Mouse (Mus musculus) neutrophil, adult 5-6 weeks (primary cell): Measurements from ENCODE around the gene Ppp1r37. TPM values are rescaled to one million over a fixed set of nuclear protein-coding genes. Genes with fewer than 3 reads are reported as not detected.

ENCODE experiments used
- total RNA-seq: library from RNA; stranded (forward); fragments of 200-1000 nt; gene quantifications from 2 replicates; pipeline ENCODE4 v1.2.3, GENCODE M21; 2017

Ppp1r37 gene
- total RNA-seq, 1 experiment from 2014 or later: 29.9 TPM

Other genes with a start within 250 kb of the Ppp1r37 start
- gene Ercc1, start 218.3 kb downstream of the Ppp1r37 start, total RNA-seq: 19.6 and 28.2 TPM in 2 replicates
- gene Cd3eap, start 203.6 kb downstream of the Ppp1r37 start, total RNA-seq: 7.1 and 7.3 TPM in 2 replicates
- gene Ppp1r13l, start 203.3 kb downstream of the Ppp1r37 start, total RNA-seq: 0.12 and 0.37 TPM in 2 replicates
- gene Ercc2, start 181.1 kb downstream of the Ppp1r37 start, total RNA-seq: 27.4 and 30.1 TPM in 2 replicates
- 0.81 TPM in 1 of 2 replicates, not detected in the other for gene Klc3, start 159.0 kb downstream of the Ppp1r37 start, total RNA-seq
- not detected in 2 replicates for gene Ckm, start 158.3 kb downstream of the Ppp1r37 start, total RNA-seq
- 17.2 and 18.0 TPM in 2 replicates for gene Mark4, start 104.3 kb downstream of the Ppp1r37 start, total RNA-seq
- gene Exoc3l2, start 99.7 kb downstream of the Ppp1r37 start, total RNA-seq: 0.12 TPM in 1 of 2 replicates, not detected in the other
- gene Bloc1s3, start 54.7 kb downstream of the Ppp1r37 start, total RNA-seq: 3.9 and 4.4 TPM in 2 replicates
- gene Trappc6a, start 54.7 kb downstream of the Ppp1r37 start, total RNA-seq: 8.7 and 14.3 TPM in 2 replicates
- gene Nkpd1, start 45.2 kb downstream of the Ppp1r37 start, total RNA-seq: not detected in 2 replicates
- gene Zfp296, start 14.2 kb upstream of the Ppp1r37 start, total RNA-seq: 8.7 and 11.6 TPM in 2 replicates
- gene Gemin7, start 14.5 kb upstream of the Ppp1r37 start, total RNA-seq: 44.1 and 49.8 TPM in 2 replicates
- gene Clasrp, start 41.4 kb upstream of the Ppp1r37 start, total RNA-seq: 97.9 and 108 TPM in 2 replicates
- 37.0 and 41.1 TPM in 2 replicates for gene Relb, start 66.4 kb upstream of the Ppp1r37 start, total RNA-seq
- 45.9 and 51.4 TPM in 2 replicates for gene Clptm1, start 102.0 kb upstream of the Ppp1r37 start, total RNA-seq
- 14.0 and 17.5 TPM in 2 replicates for gene Apoc2, start 114.9 kb upstream of the Ppp1r37 start, total RNA-seq
- gene Gm44805, start 118.3 kb upstream of the Ppp1r37 start, total RNA-seq: not detected in 2 replicates
- 0.23 TPM in 1 of 2 replicates, not detected in the other for gene Apoc4, start 118.4 kb upstream of the Ppp1r37 start, total RNA-seq
- 2.7 and 12.5 TPM in 2 replicates for gene Apoc1, start 129.6 kb upstream of the Ppp1r37 start, total RNA-seq
- gene Apoe, start 136.1 kb upstream of the Ppp1r37 start, total RNA-seq: 399 and 429 TPM in 2 replicates
- gene Tomm40, start 152.4 kb upstream of the Ppp1r37 start, total RNA-seq: 22.2 and 22.3 TPM in 2 replicates
- 0.23 TPM in 1 of 2 replicates, not detected in the other for gene Nectin2, start 187.4 kb upstream of the Ppp1r37 start, total RNA-seq
- not detected in 2 replicates for gene Bcam, start 207.9 kb upstream of the Ppp1r37 start, total RNA-seq
- gene Cblc, start 233.7 kb upstream of the Ppp1r37 start, total RNA-seq: 1.4 and 3.6 TPM in 2 replicates